Mouse (Mus musculus) NIH3T3 (cell line): ENCODE data around the gene Arhgap28.
"Not testable (repeated sequence)": the region's sequence is repeated elsewhere in the genome, so short reads cannot be mapped to it uniquely, and the experiment has no call there.

ENCODE experiments used
- DNase-seq: peaks from one replicate; pipeline ENCODE4 v3.0.0-alpha.2; 2012; ENCODE audit warnings: low read depth

Gene Arhgap28

GRCm38 (mm10) chr17:67877599-67877998 is 126.3 kb downstream of the Arhgap28 start:
- DNase-seq, result no peak

- peak; percentile 89 for DNase-seq
Observed at GRCm38 (mm10) chr17:67869731-67870601, 134.0 kb downstream of the Arhgap28 start.

GRCm38 (mm10) chr17:67866541-67867241 is 137.2 kb downstream of the Arhgap28 start:
- DNase-seq, result peak; percentile 15

GRCm38 (mm10) chr17:67866026-67866425 is 137.9 kb downstream of the Arhgap28 start:
- DNase-seq, result no peak

DNA sequence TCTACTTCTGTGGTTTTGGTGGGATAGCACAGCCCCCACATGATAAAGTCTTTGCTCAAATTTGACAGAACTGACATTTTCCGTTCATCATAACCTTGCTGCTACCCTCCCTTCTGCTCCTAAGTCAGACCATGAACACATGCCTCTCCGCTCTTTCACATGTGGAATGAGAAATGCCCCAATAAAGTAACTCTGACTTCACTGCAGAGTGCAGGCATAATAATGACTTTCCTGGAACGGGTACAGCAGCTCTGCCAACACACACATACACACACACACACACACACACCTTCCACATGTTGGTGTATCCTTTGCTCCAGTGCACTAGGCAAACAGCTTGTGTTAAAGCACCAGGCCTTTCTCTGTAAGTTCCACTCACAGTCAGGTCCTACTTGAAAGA is 139.0 kb downstream of the Arhgap28 start:
- no peak for DNase-seq

- no peak for DNase-seq
Observed at GRCm38 (mm10) chr17:67864363-67864762, 139.6 kb downstream of the Arhgap28 start.

DNA sequence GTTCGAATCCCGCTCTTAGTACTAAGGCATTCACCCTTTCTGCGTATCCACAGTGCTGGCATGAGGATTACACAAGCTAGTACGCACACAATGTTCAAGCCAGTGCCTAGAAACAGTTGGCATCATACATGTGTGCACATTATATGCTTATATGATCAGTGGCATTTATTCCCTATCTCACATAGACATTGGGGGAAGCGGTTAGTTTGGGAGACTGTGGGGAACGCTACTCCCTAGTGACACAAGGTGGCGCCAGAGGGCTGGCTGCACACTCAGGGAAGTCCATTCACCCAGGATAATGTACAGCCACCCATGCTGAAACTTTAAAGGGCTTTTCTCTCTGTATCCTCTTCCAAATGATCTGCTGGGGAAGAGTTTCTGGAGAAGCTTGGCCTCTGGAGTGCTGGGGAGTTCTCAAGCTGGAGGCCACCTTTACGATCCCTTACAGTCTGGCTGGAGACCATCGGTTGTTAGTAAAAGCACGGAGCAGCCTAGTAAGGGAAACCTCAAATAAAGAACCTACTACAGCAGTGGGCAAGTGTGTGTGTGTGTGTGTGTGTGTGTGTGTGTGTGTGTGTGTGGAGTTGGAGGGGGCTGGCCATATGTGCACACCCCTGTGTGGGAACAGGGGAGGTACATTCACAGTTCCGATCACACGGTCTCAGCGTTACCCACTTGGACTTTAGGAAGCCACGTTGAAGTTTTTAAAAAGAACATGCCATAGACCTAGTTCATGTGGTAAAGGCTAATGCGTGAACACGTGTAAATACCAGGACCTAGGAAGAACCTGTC is 142.0 kb downstream of the Arhgap28 start:
- DNase-seq, result peak; percentile 87

- DNase-seq, result no peak
Observed at GRCm38 (mm10) chr17:67861080-67861630, 142.8 kb downstream of the Arhgap28 start.

DNA sequence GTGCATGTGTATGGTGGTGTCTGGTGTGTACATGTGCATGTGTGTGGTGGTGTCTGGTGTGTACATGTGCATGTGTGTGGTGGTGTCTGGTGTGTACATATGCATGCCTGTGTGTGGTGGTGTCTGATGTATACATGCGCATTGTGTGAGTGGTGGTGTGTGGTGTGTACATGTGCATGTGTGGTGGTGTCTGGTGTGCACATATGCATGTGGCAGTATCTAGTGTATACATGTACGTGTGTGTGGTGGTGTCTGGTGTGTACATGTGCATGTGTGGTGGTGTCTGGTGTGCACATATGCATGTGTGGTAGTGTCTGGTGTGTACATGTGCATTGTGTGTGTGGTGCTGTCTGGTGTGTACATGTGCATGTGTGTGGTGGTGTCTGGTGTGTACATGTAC is 162.4 kb downstream of the Arhgap28 start:
- DNase-seq, result not testable (repeated sequence)

DNA sequence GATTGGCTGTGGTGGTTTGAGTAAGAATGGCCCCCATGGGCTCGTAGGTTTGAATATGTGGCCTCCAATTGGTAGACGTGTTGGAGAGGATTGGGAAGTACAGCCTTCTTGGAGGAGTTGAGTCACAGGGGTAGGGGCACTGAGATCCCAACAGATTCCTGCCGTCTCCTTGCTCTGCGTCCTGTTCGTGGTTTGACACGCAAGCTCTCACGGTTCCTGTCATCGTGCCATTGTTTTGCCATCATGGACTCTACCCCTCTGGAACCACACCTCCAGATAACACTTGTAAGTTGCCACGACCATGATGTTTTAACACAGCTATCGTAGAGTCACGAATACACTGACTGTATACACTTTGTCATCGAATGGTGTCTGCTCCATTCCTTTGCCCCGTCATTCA is 165.0 kb downstream of the Arhgap28 start:
- DNase-seq, result no peak

DNA sequence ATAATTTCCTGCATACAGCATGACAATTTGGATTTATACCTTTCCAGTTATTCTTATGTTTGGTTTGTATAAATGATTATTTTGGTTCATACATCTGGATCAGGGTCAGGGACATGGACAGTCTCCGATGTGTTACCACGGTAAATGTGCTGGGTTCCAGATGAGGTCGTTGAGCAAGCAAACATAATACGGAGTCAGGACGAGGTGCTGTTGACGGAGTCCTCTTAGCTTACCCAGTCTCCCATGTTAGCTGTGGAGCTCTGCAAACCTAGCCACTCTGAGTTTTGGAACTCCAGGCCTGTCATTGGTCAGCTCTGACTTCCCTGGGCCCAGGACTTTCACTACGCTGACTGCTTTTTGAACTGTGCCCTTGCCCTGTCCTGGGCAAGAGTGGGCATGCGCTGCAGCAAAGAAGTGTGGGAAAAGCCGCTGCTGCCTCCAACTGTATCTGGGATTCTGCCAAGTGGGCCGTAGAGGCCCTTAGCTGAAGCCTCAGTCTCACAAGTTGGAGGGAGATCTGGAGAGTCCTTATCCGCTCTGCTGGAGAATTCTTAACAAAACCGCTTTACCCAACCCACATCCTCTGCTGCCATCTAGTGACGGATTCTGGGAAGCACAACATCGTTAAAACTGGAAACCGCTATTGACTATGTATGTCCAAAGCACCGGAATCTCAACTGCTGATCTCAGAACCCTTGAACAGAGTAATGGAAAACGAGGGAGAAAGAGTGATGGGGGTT is 166.4 kb downstream of the Arhgap28 start:
- peak; percentile 89 for DNase-seq

GRCm38 (mm10) chr17:67836146-67836895 is 167.6 kb downstream of the Arhgap28 start:
- DNase-seq, result no peak

DNA sequence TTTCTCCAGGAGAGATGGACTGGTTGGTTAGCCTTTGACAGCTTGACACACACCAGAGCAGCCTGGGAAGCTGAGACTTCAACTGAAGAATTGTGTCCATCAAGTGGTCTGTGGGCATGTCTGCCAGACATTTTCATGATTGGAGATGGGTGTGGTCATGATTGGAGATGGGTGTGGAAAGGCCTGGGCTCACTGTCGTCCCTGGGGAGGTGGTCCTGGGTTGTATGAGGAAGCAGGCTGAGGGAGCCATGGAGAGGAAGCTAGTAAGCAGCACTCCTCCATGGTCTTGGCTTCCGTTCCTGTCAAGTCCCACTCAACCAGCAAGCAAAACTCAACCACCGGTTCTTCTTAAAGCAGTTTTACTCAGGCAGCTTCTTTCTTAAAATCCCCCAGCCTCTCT is 176.5 kb downstream of the Arhgap28 start:
- DNase-seq, result no peak

DNA sequence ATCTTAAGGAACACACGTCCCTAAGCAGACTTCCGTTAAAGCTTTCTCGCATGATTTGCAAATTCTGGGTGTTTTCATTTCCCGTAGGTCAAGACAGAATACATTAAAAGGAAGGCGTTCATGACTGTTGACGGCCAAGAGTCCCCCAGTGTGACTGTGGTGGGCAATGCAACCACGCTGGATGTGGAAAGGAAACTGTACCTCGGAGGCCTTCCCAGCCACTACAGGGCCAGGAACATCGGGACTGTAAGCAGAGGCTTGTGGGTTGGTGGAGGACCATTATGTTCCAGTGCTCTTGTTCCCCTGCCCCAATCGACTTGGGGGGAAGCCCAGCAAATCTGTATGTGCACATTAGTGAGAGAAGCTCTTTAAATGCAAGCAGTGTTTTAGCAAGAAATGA is 187.0 kb downstream of the Arhgap28 start:
- DNase-seq, result no peak

GRCm38 (mm10) chr17:67815720-67816119 is 188.2 kb downstream of the Arhgap28 start:
- DNase-seq, result no peak

DNA sequence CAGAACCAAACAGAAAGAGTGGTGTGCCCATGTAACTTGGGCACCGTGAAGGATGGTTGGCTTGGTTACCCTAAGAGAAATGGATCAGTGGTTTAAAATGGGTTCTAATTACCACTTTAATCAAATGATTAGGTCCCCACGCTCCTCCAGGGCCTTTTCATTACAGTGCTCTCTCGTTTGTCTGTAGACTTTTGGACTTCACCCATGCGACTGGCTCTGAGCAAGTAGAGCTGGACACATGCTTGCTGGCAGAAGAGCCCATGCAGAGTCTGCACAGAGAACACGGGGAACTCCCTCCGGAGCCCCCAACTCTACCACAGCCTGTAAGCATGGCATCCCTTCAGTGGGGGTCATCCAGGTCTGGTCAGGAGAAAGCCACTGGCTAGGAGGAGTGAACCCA is 190.3 kb downstream of the Arhgap28 start:
- no peak for DNase-seq

GRCm38 (mm10) chr17:67809171-67809570 is 194.7 kb downstream of the Arhgap28 start:
- DNase-seq, result no peak
